Mouse (Mus musculus): ENCODE data around the gene Il17rb. TPM values are rescaled to one million over a fixed set of nuclear protein-coding genes. Genes with fewer than 3 reads are reported as not detected.

Il17rb gene
- total RNA-seq (2017), result 2.9 and 3.9 TPM in 2 replicates

DNA sequence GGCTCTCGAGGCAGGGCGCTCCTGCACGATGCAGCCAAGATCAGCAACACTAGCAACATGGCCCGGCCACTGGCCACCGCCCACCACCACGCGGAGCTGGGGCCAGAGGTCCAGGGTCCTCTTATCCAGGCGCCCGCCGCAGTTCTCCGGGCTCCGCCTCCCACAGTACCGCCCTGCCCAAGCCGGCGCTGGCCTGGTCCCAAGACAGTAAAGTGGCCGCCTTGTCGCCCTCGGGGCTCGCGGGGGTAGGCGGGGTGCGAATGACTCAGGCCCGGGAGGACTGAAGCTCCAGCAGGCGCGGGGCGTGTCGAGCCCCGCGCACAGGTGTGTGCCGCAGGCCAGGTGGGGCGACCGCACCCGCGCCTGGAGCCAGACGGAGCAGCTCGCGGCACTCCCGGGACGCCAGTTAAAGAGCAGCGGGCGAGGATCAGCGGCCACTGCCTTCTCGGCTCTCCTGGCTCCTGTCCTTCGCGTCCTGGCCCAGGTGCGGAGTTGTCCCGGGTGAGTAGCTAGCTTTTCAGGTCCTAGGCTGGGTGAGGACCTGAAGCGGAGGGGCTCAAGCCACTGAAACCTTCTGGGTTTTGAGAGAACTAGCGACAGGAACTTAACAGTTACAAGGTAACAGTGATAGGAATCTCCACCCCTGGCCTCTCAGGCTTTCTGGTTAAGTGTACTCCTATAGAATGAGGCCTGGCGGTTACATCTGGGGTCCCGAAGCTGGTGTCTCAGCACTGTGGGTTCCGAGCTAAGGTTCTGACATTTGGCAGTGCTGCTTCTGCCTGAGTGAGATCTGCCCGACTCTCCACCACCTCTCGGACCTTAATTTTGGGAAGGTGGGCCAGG lies at the start of gene Il17rb, which contains the start of gene Chdh:
Gene Il17rb (minus strand): TSS at position 164 of the 843 bp plus-strand sequence.
Gene Chdh (plus strand): TSS at position 291 of the 843 bp plus-strand sequence.
- peak; percentile 78 for ATAC-seq (replicated peaks; ENCODE audit: low read depth, poor library complexity, severe bottlenecking)

DNA sequence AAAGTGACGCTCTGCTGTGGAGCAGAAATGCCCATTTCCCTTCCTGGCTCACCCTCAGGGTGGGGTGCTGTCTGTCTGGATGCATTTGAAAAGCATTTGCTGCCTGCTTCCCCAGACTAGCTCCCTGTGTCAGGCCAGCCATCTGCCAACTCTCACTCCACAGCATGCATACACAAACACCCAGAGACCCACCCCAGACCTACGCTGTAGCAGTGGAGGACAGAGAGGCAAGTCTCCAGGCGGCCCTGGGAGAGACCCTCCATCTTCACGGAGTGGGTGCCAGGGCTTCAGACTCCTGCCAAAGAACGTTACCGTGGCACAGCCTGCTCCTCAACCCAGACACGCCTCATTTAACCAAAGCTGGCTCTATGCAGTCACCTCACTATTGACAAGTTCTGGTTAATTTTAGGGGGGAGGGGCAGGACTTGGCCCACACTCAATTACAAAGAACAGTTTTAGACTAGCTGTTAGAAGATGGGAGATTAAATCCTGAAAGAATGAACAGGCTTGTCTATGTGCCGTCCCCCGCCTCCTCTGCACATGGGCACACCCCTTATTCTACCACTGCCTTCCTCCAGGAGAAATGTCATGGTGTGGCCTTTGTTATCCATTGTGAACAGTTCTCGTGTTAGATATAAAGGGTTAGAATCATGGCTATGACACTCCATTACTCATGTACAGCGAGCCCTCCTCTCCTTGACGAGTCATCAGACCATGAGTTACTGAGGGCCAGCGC lies 47.5 kb upstream of the Il17rb start:
- no peak for ATAC-seq (replicated peaks; ENCODE audit: low read depth, poor library complexity, severe bottlenecking)

DNA sequence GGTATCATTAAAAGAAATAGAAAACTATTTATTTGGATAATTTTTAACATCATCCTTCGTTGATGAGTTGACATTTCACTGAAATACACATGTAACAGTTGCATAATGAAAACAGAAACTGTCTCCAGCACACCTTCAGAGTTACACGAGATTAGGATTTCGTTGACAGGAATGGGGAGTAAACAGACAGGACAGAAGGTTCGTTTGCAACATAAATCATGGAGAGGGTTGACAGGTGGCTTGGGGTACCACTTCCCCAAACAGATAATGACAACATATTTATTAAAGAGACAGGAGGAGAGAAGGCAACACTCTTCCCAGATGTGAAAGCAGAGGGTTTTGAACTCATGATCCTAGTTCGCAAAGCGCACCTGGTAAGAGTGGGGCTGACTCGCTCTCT lies 46.2 kb upstream of the Il17rb start:
- peak; percentile 65 for ATAC-seq (replicated peaks; ENCODE audit: low read depth, poor library complexity, severe bottlenecking)

DNA sequence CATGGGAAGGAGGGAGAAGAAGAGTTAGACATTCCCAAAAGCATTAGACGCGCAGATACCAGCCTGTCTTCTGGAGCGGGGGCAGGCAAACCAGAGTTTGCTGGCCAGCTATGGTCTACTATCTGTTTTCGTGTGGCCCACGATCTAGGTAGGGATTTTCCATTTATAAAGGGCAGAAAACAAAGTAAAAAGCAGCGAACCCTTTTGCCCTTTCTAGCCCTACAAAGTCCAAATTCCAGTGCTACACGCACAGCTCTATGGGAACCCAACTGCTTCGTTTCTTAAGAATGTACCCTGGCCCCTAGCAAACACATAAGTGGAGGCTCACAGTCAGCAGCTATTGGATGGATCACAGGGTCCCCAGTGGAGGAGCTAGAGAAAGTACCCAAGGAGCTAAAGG lies 41.6 kb upstream of the Il17rb start:
- ATAC-seq (replicated peaks; ENCODE audit: low read depth, poor library complexity, severe bottlenecking), result no peak

DNA sequence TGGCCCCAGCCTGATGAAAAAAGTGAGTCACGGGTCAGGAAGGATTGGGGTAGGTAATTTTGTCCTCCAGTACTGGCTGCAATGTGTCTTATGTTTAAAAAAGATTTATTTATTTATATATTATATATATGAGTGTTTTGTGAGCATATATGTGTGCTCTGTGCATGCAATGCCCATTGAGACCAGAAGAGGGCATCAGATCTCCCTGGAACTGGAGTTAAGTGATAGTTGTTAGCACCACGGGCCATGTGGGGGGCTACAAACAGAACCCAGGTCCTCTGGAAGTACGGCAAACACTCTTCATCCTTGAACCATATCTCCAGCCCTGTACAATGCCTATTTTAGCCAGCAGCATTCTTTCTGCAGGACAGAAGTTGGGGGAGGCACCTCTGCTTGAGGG lies 39.4 kb upstream of the Il17rb start:
- ATAC-seq (replicated peaks; ENCODE audit: low read depth, poor library complexity, severe bottlenecking), result no peak

DNA sequence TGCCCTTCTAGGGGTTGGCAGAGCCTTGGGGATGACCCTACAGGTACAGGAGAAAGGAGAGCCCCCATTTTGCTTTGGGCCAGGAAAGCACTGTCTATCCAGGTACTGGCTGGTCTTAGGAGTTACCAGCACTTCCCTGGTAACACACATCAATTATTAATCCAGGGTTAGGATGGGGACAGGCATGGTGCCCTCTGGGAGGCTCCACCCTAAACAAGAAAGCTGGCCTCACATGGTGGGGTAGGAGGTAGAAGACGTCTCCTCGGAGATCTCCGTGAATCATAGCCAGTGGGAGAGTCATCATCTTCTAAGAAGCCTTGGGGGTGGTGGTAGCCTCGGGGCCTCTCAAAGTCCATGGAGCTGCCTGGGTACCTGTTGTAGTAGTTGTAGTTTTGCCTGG lies 38.3 kb upstream of the Il17rb start:
- ATAC-seq (replicated peaks; ENCODE audit: low read depth, poor library complexity, severe bottlenecking), result no peak

DNA sequence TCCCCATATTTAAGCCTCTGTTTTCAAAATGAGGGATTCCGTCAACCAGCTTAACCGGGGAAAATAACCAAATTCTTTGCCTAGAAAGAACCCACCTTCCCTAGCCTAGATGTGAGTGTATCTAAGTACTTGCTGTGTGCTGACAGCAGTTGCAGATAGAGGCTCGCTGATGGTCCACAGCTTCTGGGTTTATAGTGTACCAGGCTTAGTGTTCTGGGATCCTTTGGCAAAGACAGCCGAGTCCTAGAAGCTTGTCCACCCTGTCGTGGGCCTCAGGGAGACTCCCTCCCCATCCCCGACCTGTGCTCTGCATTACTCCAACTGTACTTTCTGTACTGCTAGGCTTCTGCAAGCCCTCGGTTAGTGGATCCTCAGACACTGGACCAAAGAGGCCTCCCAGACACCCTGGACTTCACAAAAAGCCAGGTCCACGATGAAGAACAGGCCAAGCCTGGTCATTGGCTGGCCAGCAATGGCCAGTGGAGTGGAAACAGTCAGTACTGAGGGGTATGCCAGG lies 37.1 kb upstream of the Il17rb start:
- ATAC-seq (replicated peaks; ENCODE audit: low read depth, poor library complexity, severe bottlenecking), result no peak

DNA sequence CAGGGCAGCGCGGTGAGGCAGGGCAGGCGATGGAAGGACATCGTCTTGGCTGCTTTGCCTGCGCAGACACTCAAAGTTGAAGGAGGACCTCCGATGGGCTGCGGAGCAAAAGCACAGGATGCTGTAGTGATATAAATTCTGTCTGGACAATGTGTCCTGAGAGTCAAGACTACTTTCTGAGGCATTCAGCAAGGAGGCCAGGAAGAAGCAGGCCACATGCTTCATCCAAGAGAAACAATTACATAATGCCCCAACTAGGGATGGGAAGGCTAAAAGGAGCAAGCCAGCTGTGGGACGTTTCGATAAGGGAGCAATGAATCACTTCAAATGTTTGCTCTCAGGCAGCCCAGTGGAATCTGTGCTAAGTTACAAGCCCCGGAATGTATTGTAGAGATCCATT lies 36.5 kb upstream of the Il17rb start:
- ATAC-seq (replicated peaks; ENCODE audit: low read depth, poor library complexity, severe bottlenecking), result no peak

DNA sequence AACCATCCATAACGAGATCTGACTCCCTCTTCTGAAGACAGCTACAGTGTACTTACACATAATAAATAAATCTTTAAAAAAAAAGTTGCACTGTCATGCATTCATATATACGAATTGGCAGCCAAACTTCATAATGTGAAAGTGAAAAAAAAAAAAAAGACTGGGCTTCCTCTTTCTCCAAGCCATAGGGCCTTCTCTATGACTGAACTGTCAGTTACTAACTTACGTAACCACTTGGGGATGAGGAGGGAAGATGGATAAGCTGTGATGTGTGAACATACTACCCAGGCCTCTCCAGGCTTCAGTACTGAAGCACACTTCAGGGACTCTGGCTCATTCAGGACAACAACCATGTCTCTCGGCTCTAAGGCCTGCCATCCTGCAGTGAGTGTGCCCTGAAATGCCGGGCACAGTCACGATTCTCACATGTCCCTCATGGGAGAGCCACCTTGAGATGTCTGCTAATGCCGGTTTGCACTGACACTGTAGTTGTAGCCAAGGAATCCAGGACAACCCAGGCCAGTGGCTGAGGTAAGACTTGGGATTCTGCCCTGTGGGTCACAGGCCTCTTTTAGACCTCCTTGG lies 34.8 kb upstream of the Il17rb start:
- ATAC-seq (replicated peaks; ENCODE audit: low read depth, poor library complexity, severe bottlenecking), result peak; percentile 93

DNA sequence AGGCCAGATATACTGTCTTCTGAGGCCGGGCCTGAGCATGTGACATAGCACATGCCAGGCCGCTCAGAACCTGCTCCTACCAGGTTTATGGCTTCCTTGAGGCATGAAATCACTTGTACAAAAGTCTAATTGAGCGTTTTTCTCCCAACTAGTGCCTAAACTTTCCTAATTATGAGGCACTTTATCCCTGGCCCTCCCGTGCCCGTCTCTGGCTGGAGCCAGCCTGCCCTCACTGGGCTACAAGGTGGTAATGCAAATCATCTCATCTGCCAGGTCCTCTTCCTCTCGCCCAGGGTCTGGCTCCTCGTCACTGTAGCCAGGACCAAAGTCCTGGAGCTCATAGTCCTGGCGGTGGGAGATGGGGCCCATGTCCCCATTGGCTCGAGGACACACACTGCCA lies 33.1 kb upstream of the Il17rb start:
- ATAC-seq (replicated peaks; ENCODE audit: low read depth, poor library complexity, severe bottlenecking), result no peak

DNA sequence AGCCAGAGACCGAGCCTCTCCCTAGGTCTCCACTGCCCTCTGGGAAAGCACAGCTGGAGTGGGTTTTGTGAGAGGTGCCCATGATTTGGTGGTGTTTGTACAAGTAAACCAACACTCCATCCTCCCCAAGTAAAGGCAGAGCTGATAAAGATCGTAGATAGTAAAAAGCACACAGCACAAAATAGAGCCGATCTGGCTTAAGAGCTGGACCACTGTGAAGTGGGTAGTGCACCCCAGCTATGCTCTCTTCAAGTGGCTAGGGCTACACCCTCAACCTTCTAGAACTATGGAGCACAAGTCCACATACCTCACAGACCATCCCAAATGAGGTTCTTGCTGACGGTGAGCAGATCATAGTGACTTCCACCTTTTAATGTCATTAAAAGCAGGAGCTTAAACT lies 30.7 kb upstream of the Il17rb start:
- no peak for ATAC-seq (replicated peaks; ENCODE audit: low read depth, poor library complexity, severe bottlenecking)

DNA sequence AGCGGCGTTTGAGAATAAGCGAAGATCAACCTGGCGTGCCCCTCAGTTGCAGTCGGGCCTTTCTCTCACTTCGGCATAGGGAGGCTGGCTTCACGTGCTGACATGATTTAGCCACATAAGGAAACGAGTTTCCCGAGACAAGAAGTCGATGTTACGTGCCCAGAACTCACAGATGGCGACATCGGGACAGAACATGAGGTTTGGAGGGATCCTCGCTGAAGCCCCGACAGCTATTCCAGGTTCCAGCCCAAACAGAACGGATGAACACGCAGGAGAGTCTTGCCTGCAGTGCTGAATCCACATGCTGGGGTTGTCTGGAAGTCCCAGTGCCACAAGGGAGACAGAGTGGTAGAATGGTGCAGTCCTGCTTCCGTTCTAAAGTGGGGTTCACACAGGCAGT lies 29.7 kb upstream of the Il17rb start:
- ATAC-seq (replicated peaks; ENCODE audit: low read depth, poor library complexity, severe bottlenecking), result no peak

DNA sequence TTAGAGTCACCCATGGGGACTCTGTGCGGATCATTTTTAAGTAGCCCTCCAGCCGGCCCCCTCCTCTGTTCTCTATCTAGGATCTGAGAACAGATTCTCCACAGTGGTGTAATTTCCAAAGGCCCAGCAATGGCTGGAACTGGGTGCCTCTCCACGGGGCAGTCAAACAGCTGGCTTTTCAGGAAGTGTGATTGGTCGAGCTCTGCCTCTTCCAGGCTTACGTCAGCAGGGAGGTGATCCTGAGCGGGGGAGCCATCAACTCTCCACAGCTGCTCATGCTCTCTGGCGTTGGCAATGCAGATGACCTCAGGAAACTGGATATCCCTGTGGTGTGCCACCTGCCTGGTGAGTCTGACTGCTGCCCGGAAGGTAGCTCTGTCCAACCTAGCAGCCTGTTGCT lies 24.7 kb upstream of the Il17rb start:
- ATAC-seq (replicated peaks; ENCODE audit: low read depth, poor library complexity, severe bottlenecking), result no peak

DNA sequence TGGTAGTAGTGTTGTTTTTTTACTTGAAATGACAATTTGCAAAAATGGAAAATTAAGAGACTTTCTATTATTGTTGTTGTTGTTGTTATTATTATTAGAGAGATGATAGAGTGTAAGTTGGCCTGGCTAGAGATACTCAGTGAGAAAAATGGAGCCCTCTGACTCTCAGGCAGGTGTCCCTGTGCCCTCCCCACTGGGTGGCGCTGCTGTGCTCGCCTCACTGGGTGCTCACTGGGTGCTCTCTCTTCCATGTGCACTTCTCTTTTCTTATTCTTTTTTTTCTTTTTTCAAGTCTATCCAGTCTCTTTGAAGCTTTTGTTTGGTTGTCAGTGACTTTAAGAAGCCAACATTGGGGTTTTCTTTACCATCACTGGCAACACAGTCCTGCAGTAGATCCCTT lies 18.7 kb upstream of the Il17rb start:
- ATAC-seq (replicated peaks; ENCODE audit: low read depth, poor library complexity, severe bottlenecking), result peak; percentile 64

DNA sequence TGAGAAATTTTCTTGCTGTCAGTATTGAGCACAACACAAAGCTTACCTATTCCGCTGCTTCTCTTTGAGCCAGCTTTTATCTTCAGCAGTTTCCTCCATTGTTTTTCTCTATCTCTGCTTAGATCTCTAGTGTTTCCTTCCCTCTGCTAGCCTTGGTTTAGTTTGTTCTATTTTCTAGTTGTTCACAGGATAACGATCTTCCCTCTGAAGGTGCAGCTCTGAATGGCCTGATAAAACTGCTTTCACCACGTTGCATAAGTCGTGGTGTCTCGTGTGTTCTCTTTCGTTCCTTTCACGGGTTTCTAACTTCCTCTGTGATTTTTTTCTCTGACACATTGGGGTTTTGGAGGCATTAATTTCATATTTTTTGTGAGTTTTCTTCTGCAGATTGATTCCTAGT lies 15.7 kb upstream of the Il17rb start:
- ATAC-seq (replicated peaks; ENCODE audit: low read depth, poor library complexity, severe bottlenecking), result peak; percentile 43

DNA sequence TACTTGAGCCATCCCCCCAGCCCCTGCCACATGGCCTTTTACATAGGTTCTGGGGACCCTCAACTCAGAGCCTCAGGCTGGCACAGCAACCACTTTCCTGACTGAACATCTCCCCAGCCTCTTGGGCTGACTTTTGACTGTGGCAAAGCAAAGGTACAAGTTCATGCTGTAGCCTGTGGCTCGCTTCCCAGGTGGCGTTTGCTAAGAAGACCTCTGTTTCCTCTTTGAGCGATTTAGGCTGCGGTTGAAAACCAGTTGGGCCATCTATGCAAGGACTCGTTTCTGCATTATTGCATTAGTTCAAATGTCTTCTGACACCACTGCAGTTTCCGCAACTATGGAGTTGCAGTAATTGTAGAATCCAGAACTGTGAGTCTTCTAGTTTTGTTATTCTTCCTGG lies 13.8 kb upstream of the Il17rb start:
- ATAC-seq (replicated peaks; ENCODE audit: low read depth, poor library complexity, severe bottlenecking), result peak; percentile 45

DNA sequence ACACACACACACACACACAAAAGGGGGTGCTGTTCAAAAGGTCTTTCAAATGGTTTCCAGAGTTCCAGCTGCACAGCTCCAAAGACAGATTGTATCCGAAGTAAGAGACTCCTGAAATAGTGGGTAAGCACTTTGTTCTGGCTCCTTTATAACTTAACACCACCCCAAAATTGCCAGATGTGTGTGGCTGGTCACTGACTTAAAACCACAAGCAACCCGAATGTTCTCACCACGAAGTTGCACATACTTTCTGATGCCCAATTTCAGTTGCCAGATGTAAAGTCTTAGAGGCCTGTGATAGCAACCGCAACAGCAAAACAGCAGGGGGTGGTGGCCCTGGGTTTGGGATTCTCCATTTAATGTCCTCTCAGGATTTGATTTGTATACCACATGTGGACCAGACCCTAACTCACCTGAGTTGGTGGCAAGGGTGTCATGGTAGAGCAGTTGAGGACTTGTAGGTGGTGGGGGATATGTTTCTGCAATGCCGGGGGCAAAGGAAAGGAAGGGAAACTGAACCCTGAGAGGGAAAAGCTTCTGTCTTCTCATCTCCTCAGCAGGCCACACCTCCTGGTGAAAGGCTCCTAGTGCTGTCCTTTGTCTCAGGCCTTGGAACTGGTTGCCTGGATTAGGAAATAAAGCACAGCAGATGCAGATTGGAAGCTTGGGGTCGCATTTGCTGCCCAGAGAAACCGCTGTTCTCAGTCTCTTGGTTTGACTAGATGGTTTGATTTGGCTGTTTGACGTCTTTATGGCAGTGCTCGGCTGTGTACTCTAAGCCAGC lies 11.3 kb upstream of the Il17rb start:
- ATAC-seq (replicated peaks; ENCODE audit: low read depth, poor library complexity, severe bottlenecking), result peak; percentile 50

DNA sequence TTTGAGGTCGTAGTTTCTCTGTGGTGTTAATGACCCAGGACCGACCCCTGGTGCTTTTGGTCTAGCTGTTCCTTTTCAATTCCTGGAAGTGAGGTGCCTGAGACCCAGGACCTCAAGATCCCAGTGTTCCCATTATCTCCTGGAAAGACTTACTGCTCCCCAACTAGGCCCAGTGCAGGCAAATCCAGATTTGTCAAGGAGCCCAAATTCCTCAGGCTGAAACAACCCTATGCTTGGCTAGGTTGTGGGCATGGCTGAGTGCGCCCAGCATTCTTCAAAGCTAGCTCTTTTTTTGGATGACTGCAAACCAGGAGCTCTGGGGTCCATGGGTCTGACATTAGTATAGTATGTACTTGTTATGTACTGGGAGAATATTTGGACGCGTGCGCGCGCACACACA lies 10.7 kb upstream of the Il17rb start:
- no peak for ATAC-seq (replicated peaks; ENCODE audit: low read depth, poor library complexity, severe bottlenecking)

DNA sequence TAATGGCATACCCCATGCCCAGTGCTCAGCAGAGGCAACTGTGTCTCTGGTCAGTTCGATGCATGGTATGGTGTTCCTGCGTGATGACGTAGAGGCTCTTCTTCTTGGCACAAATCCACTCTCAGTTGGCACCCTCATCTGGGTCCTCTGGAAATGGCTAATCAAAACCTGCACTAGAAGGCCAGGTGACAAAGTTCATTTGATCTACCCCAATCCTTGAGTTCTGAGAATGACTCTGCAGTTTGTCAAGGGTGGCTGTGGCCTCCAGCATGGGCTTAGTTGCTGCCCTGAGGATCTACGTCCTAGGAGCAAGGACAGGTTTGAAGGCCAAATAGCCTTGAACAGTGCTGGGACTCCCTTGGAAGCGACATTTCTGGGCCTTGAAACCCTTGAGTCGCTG lies 10.2 kb upstream of the Il17rb start:
- ATAC-seq (replicated peaks; ENCODE audit: low read depth, poor library complexity, severe bottlenecking), result no peak

DNA sequence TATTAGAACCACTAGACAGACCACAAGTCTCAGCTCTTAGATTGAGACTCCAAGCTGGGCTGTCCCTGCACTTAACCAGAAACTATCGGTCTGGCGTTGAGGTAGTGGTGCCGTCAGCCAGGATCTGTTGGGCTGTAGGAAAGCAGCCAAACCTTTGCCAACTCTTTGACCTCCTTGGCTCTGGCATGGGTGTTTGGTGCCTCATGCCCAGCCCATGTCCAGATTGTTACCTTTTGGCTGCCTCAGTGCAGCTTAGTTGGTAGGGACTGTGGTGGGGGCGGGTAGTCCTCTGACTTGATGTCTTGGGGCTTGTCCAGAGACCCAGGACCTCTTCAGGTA lies 9.7 kb upstream of the Il17rb start:
- no peak for ATAC-seq (replicated peaks; ENCODE audit: low read depth, poor library complexity, severe bottlenecking)

Measured in common myeloid progenitor, adult 5-6 weeks (primary cell).